Mouse (Mus musculus) cerebral cortex, adult 2 months (tissue): ENCODE data around the gene Atf1.

Experiments
- WGBS: fragments of 180-500 bp; shearing (Covaris S2); methylation state at CpG from one replicate; pipeline ENCODE4 v1.1.7; 2018; 5-methylcytosine and 5-hydroxymethylcytosine counted together

The Atf1 gene

GRCm38 (mm10) chr15:100260351-100260750, 32.7 kb downstream of the Atf1 start:
- 92% methylated on average over 6 of the region's 7 CpGs for WGBS

- WGBS = 23% methylated on average over 4 of the region's 4 CpGs
Observed at GRCm38 (mm10) chr15:100263246-100263905, 35.8 kb downstream of the Atf1 start.

GRCm38 (mm10) chr15:100265586-100266325, 38.1 kb downstream of the Atf1 start:
- 76% methylated on average over 4 of the region's 5 CpGs for WGBS

- WGBS = 78% methylated on average over 2 of the region's 2 CpGs
Observed at GRCm38 (mm10) chr15:100268916-100269315, 41.3 kb downstream of the Atf1 start.

GRCm38 (mm10) chr15:100269776-100270175, 42.2 kb downstream of the Atf1 start:
- WGBS = 37% methylated on average over 9 of the region's 9 CpGs

GRCm38 (mm10) chr15:100270609-100271008, 43.0 kb downstream of the Atf1 start:
- 57% methylated on average over 7 of the region's 7 CpGs for WGBS

- 72% methylated on average over 14 of the region's 14 CpGs for WGBS
Observed at GRCm38 (mm10) chr15:100271411-100271810, 43.8 kb downstream of the Atf1 start.

- WGBS = 93% methylated on average over 4 of the region's 4 CpGs
Observed at GRCm38 (mm10) chr15:100273791-100274308, 46.2 kb downstream of the Atf1 start.

- WGBS = 93% methylated on average over 7 of the region's 7 CpGs
Observed at GRCm38 (mm10) chr15:100274790-100275559, 47.4 kb downstream of the Atf1 start.

- 97% methylated on average over 4 of the region's 4 CpGs for WGBS
Observed at GRCm38 (mm10) chr15:100276403-100276802, 48.8 kb downstream of the Atf1 start.

GRCm38 (mm10) chr15:100277586-100277985, 50.0 kb downstream of the Atf1 start:
- WGBS = 90% methylated on average over 3 of the region's 3 CpGs

GRCm38 (mm10) chr15:100280626-100281025, 53.0 kb downstream of the Atf1 start, which contains the start of gene Tmprss12:
TSS of gene Tmprss12 (plus strand) at chr15:100280837.
- 96% methylated on average over 20 of the region's 20 CpGs for WGBS

- WGBS = 96% methylated on average over 6 of the region's 6 CpGs
Observed at GRCm38 (mm10) chr15:100288980-100289379, 61.4 kb downstream of the Atf1 start.

GRCm38 (mm10) chr15:100290858-100291257, 63.2 kb downstream of the Atf1 start:
- 60% methylated on average over 5 of the region's 5 CpGs for WGBS

- 69% methylated on average over 7 of the region's 7 CpGs for WGBS
Observed at GRCm38 (mm10) chr15:100292326-100292725, 64.7 kb downstream of the Atf1 start.

- 75% methylated on average over 5 of the region's 5 CpGs for WGBS
Observed at GRCm38 (mm10) chr15:100297856-100298255, 70.2 kb downstream of the Atf1 start.

- WGBS = 75% methylated on average over 6 of the region's 6 CpGs
Observed at GRCm38 (mm10) chr15:100300499-100300898, 72.9 kb downstream of the Atf1 start.

GRCm38 (mm10) chr15:100301556-100301955, 73.9 kb downstream of the Atf1 start:
- 55% methylated on average over 15 of the region's 15 CpGs for WGBS

GRCm38 (mm10) chr15:100303428-100304018, 75.9 kb downstream of the Atf1 start:
- 42% methylated on average over 8 of the region's 8 CpGs for WGBS

- 2% methylated on average over 19 of the region's 30 CpGs for WGBS
Observed at GRCm38 (mm10) chr15:100304019-100304991, 76.7 kb downstream of the Atf1 start, which contains the start of gene Mettl7a1. TSS of gene Mettl7a1 (plus strand) at chr15:100304140.
